Mouse (Mus musculus): ENCODE results near the gene Slamf7. TPM values are rescaled to one million over a fixed set of nuclear protein-coding genes. Genes with fewer than 3 reads are reported as not detected.

The Slamf7 gene
- 0.16 TPM in 1 of 2 replicates, not detected in the other for polyA plus RNA-seq (2014; fragmentation: Nextera tagmentation; extraction: Ambion mirVana)

DNA sequence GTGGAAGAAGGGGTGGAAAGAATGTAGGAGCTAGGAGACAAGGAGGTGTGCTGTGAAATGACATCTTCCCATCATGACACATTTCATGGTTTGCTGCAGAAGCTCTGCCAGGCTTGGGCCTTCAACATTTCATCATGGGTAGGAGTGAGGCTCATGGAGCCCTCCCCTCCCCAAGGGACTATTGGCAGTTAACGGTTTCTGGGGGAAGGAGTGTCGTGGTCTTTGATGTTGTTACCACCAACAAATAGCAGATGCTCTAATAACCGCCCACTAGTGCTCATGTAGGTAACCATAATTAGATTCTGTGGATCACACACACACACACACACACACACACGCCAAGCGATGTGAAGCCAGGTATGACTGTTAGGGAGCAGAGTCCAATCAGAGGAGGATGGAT is at the start of gene Slamf7:
TSS of gene Slamf7 (minus strand) at position 302 of the 400 bp plus-strand sequence.
- no peaks in the 10 kb centered on the region for H3K36me3 ChIP-seq (ENCODE audit: control insufficient read depth, insufficient read depth, low read length)
- no peak within 1 kb of the TSS for H3K9ac ChIP-seq (ENCODE audit: low read length)
- no peak for ATAC-seq (replicated peaks; ENCODE audit: low FRiP score, low TSS enrichment, low read depth)
- H3K4me1 ChIP-seq (replicated peaks; ENCODE audit: control insufficient read depth, insufficient read depth, low read length) = no peaks in the 10 kb centered on the region
- no peak for DNase-seq (ENCODE audit: low spot score)
- no peak within 1 kb of the TSS for H3K4me2 ChIP-seq (ENCODE audit: low read length)
- no peaks in the 10 kb centered on the region for H3K27me3 ChIP-seq (replicated peaks; ENCODE audit: control insufficient read depth, insufficient read depth, low read length)
- no peaks in the 10 kb centered on the region for H3K9me3 ChIP-seq (ENCODE audit: control insufficient read depth, low read length)
- no peak within 1 kb of the TSS for H3K4me3 ChIP-seq (ENCODE audit: low read depth, low read length)
- no peak within 1 kb of the TSS for H3K27ac ChIP-seq (ENCODE audit: low read depth)
- whole genome bisulfite sequencing = 95% methylated on average over 5 of the region's 5 CpGs

DNA sequence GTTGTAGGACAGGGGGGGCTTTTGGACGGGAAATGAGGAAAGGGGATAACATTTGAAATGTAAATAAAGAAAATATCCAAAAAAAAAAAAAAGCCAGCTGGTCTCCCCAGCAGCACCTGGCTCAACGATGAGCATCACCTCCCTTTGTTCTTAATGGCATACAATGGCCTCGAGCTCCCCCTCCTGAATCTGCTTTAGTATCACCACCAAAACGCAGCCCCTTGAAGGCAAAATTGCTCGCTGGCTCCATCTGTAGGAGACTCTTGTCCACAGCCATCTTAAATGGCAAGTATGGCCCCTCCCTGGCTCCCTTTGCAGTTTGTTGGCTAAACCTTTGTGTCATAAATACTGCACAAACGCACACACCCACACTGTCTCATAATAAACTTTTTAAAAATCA is 46.1 kb upstream of the Slamf7 start:
- ATAC-seq (replicated peaks; ENCODE audit: low FRiP score, low TSS enrichment, low read depth) = no peak
- DNase-seq (ENCODE audit: low spot score) = no peak
- WGBS = 13% methylated on average over 6 of the region's 6 CpGs

DNA sequence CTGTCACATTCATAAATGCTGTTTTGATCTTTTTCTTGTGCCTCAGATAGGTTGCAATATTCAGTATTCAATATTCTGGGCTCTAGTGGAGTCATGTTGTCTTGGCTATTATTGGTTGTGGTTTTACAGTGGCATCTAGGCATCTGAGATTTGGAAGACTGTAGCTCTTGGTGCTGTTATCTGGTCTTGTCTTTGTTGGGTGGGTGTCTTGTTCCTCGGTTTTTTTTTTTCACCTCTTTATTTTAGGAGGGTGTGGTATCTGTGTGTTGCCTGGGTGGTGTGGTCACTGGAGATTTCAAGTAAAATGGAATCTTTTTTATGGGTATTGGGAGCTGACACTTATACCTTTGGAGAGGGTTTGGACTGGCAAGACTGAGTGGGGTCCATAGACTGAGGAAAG is 41.1 kb upstream of the Slamf7 start:
- no peak overlapping the region for H3K27ac ChIP-seq (ENCODE audit: low read depth)
- H3K4me1 ChIP-seq (replicated peaks; ENCODE audit: control insufficient read depth, insufficient read depth, low read length) = no peaks in the 10 kb centered on the region
- H3K4me2 ChIP-seq (ENCODE audit: low read length) = no peak overlapping the region
- H3K4me3 ChIP-seq (ENCODE audit: low read depth, low read length) = no peak overlapping the region
- DNase-seq (ENCODE audit: low spot score) = no peak
- WGBS = 84% methylated on average over 1 of the region's 1 CpGs
- H3K27me3 ChIP-seq (replicated peaks; ENCODE audit: control insufficient read depth, insufficient read depth, low read length) = no peaks in the 10 kb centered on the region
- ATAC-seq (replicated peaks; ENCODE audit: low FRiP score, low TSS enrichment, low read depth) = no peak
- no peak overlapping the region for H3K9ac ChIP-seq (ENCODE audit: low read length)
- 0 out of 2 replicates have a peak, but pooled peaks cover 5% of the 10 kb centered on the region for H3K9me3 ChIP-seq (ENCODE audit: control insufficient read depth, low read length)
- no peaks in the 10 kb centered on the region for H3K36me3 ChIP-seq (ENCODE audit: control insufficient read depth, insufficient read depth, low read length)

More for the DNA sequence above, 46.1 kb upstream of the Slamf7 start:
- Histone ChIP-seq H3K27me3 (replicated peaks; ENCODE audit: control insufficient read depth, insufficient read depth, low read length) (no peaks in the 10 kb centered on the region), H3K4me2 (ENCODE audit: low read length) (no peak overlapping the region), H3K36me3 (ENCODE audit: control insufficient read depth, insufficient read depth, low read length) (no peaks in the 10 kb centered on the region), H3K4me1 (replicated peaks; ENCODE audit: control insufficient read depth, insufficient read depth, low read length) (no peaks in the 10 kb centered on the region), H3K27ac (ENCODE audit: low read depth) (no peak overlapping the region), H3K4me3 (ENCODE audit: low read depth, low read length) (no peak overlapping the region), H3K9me3 (ENCODE audit: control insufficient read depth, low read length) (no peaks in the 10 kb centered on the region), H3K9ac (ENCODE audit: low read length) (no peak overlapping the region)

DNA sequence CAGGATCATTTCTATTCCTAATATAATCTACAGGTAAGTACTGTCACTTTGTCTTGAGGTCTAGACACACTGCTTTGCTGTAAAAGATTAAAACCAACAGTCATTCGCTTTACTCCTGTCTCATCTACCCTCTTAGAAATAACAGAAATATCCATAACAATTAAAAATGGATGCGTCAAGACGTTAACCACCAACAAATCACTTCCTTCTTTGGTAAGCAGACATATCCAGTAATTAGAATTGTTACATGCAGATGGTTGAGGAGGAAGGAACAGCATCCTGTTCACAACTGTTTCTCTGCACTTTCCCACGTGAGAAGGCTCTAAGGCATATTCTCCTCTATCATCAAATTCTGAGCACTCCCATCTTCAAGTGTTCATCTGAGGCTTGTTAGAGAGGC is 34.5 kb upstream of the Slamf7 start:
- no peak overlapping the region for H3K27ac ChIP-seq (ENCODE audit: low read depth)
- no peaks in the 10 kb centered on the region for H3K27me3 ChIP-seq (replicated peaks; ENCODE audit: control insufficient read depth, insufficient read depth, low read length)
- no peak overlapping the region for H3K4me3 ChIP-seq (ENCODE audit: low read depth, low read length)
- no peaks in the 10 kb centered on the region for H3K36me3 ChIP-seq (ENCODE audit: control insufficient read depth, insufficient read depth, low read length)
- no peak overlapping the region for H3K9ac ChIP-seq (ENCODE audit: low read length)
- WGBS = 80% methylated on average over 4 of the region's 4 CpGs
- ATAC-seq (replicated peaks; ENCODE audit: low FRiP score, low TSS enrichment, low read depth) (no peak), DNase-seq (ENCODE audit: low spot score) (no peak)
- no peaks in the 10 kb centered on the region for H3K9me3 ChIP-seq (ENCODE audit: control insufficient read depth, low read length)
- H3K4me2 ChIP-seq (ENCODE audit: low read length) = no peak overlapping the region
- H3K4me1 ChIP-seq (replicated peaks; ENCODE audit: control insufficient read depth, insufficient read depth, low read length) = no peaks in the 10 kb centered on the region

DNA sequence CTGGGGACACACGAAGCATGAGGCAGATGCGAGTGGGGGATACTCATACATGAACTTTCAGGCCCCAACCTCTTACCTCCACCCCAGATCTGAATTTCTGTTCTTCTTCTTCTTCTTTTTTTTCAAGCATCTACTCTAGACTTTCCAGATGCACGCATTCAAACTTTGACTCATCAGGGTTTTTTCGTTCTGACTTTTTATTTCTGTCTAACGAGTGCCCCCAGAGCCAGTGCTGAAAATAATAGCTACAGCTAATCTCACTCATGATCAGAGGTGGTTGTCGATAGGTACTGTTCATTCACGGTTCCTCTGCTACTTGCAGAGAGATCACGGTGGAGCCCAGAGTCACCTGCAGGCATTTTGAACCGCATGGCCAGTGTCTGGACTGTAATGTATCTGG is 32.1 kb upstream of the Slamf7 start:
- H3K4me2 ChIP-seq (ENCODE audit: low read length) = no peak overlapping the region
- ATAC-seq (replicated peaks; ENCODE audit: low FRiP score, low TSS enrichment, low read depth) (no peak), DNase-seq (ENCODE audit: low spot score) (no peak)
- H3K36me3 ChIP-seq (ENCODE audit: control insufficient read depth, insufficient read depth, low read length) = no peaks in the 10 kb centered on the region
- WGBS = 91% methylated on average over 9 of the region's 9 CpGs
- H3K27ac ChIP-seq (ENCODE audit: low read depth) = no peak overlapping the region
- no peak overlapping the region for H3K4me3 ChIP-seq (ENCODE audit: low read depth, low read length)
- no peaks in the 10 kb centered on the region for H3K27me3 ChIP-seq (replicated peaks; ENCODE audit: control insufficient read depth, insufficient read depth, low read length)
- H3K9me3 ChIP-seq (ENCODE audit: control insufficient read depth, low read length) = no peaks in the 10 kb centered on the region
- no peak overlapping the region for H3K9ac ChIP-seq (ENCODE audit: low read length)
- H3K4me1 ChIP-seq (replicated peaks; ENCODE audit: control insufficient read depth, insufficient read depth, low read length) = no peaks in the 10 kb centered on the region

DNA sequence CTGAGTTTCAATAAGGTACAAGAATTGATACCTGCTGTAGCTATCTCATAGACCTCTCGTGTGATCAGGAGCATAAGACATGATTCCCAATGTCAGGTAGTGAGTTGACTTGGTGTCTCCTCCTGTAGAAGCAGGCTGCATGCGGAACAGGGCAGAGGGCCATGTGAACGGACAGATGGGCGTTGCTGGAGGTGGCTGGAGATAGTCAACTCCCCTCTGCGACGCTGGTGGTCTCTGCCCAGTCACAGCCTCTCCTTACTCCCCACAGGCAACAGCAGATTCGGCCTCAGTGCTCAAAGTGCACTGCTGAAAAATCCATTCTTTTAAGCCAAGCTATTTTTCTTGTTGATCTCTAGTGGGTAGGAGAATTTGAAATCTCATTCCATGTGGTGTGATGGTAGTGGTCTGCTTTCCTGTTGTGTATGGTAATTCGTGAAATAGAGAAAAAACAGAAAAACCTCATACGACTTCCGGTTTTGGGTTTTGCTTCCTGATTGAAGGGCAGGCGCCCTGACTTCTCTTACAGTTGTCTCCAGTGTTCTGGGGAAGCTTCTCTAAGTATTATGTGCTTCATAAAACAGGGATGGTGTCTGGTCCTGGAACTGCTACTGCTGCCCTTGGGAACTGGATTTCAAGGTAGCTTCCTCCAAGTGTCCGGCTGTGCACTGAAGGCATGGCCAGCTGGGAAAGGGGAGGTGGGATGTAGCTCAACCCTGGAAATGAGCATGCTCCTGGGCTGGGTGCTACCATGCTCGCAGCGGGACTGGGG is 28.9 kb upstream of the Slamf7 start, which contains the start of gene Cd48:
TSS of gene Cd48 (plus strand) at position 479 of the 769 bp plus-strand sequence.
- Histone ChIP-seq H3K4me3 (ENCODE audit: low read depth, low read length) (no peak within 1 kb of the TSS), H3K27ac (ENCODE audit: low read depth) (no peak within 1 kb of the TSS), H3K4me1 (replicated peaks; ENCODE audit: control insufficient read depth, insufficient read depth, low read length) (no peaks in the 10 kb centered on the region), H3K4me2 (ENCODE audit: low read length) (no peak within 1 kb of the TSS), H3K9ac (ENCODE audit: low read length) (no peak within 1 kb of the TSS), H3K36me3 (ENCODE audit: control insufficient read depth, insufficient read depth, low read length) (no peaks in the 10 kb centered on the region), H3K9me3 (ENCODE audit: control insufficient read depth, low read length) (no peaks in the 10 kb centered on the region), H3K27me3 (replicated peaks; ENCODE audit: control insufficient read depth, insufficient read depth, low read length) (no peaks in the 10 kb centered on the region)
- 87% methylated on average over 14 of the region's 14 CpGs for WGBS
- DNase-seq (ENCODE audit: low spot score) = no peak
- ATAC-seq (replicated peaks; ENCODE audit: low FRiP score, low TSS enrichment, low read depth) = no peak

DNA sequence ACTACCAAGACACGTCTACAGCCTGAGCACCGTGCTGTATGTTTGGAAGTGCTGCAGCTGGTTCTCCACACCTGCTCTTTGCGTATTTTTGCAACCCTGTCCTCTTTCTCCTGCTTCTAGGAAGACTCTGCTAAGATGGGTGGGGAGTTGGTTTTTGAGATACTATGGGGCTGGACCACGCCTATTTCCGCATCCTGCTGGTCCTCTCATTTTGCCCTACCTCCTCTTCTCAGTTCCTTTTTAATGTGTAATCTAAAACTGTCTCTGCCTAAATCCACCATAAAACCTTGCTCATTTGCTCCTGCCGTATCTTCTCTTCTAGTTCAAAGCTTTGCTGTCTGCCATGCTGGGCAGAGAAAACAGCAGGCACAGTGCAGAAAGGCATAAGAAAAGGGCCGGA is 28.2 kb upstream of the Slamf7 start:
- Histone ChIP-seq H3K9me3 (ENCODE audit: control insufficient read depth, low read length) (no peaks in the 10 kb centered on the region), H3K9ac (ENCODE audit: low read length) (no peak overlapping the region), H3K27ac (ENCODE audit: low read depth) (no peak overlapping the region), H3K36me3 (ENCODE audit: control insufficient read depth, insufficient read depth, low read length) (no peaks in the 10 kb centered on the region), H3K4me1 (replicated peaks; ENCODE audit: control insufficient read depth, insufficient read depth, low read length) (no peaks in the 10 kb centered on the region), H3K4me2 (ENCODE audit: low read length) (no peak overlapping the region), H3K27me3 (replicated peaks; ENCODE audit: control insufficient read depth, insufficient read depth, low read length) (no peaks in the 10 kb centered on the region), H3K4me3 (ENCODE audit: low read depth, low read length) (no peak overlapping the region)
- DNase-seq (ENCODE audit: low spot score) (no peak), ATAC-seq (replicated peaks; ENCODE audit: low FRiP score, low TSS enrichment, low read depth) (no peak)
- 79% methylated on average over 7 of the region's 7 CpGs for WGBS

DNA sequence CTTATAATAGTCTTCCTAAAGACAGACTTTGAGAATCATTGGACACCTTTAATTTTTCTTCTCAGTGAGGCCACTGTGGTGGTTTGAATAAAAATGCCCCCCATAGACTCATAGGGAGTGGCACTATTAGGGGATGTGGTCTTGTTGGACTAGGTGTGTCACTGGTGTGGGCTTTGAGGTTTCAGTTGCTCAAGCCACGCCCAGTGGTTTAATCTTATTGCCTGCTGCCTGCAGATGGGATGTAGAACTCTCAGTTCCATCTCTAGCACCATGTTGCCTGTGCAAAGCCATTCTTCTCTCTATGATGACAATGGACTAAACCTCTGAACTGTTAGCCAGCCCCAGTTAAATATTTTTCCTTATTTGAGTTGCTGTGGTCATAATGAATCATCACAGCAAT is 24.9 kb upstream of the Slamf7 start:
- H3K27ac ChIP-seq (ENCODE audit: low read depth) = no peak overlapping the region
- ATAC-seq (replicated peaks; ENCODE audit: low FRiP score, low TSS enrichment, low read depth) (no peak), DNase-seq (ENCODE audit: low spot score) (no peak)
- no peaks in the 10 kb centered on the region for H3K9me3 ChIP-seq (ENCODE audit: control insufficient read depth, low read length)
- no peak overlapping the region for H3K9ac ChIP-seq (ENCODE audit: low read length)
- no peaks in the 10 kb centered on the region for H3K4me1 ChIP-seq (replicated peaks; ENCODE audit: control insufficient read depth, insufficient read depth, low read length)
- H3K4me2 ChIP-seq (ENCODE audit: low read length) = no peak overlapping the region
- H3K4me3 ChIP-seq (ENCODE audit: low read depth, low read length) = no peak overlapping the region
- no peaks in the 10 kb centered on the region for H3K27me3 ChIP-seq (replicated peaks; ENCODE audit: control insufficient read depth, insufficient read depth, low read length)
- H3K36me3 ChIP-seq (ENCODE audit: control insufficient read depth, insufficient read depth, low read length) = no peaks in the 10 kb centered on the region
- WGBS = 35% methylated on average over 1 of the region's 1 CpGs

DNA sequence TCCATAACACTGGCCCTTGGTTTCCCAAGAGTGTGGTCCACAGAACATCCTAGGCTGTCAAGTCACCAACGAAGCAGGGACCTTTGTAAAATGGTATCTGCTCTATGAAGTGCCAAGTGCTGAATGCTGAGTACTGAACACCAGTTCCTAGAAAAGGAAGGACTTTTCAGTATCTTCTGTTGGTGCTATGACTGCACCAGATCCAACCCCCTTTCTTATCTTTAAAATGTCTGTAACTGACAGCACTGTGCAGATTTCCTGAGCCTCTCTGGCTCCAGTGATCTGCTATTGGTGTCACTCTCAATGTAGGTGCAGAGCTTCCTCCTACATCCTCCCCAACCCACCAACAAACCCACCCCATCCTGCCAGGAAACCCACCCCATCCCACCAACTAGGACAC is 21.6 kb upstream of the Slamf7 start:
- no peaks in the 10 kb centered on the region for H3K9me3 ChIP-seq (ENCODE audit: control insufficient read depth, low read length)
- H3K9ac ChIP-seq (ENCODE audit: low read length) = no peak overlapping the region
- no peak overlapping the region for H3K27ac ChIP-seq (ENCODE audit: low read depth)
- no peak overlapping the region for H3K4me2 ChIP-seq (ENCODE audit: low read length)
- ATAC-seq (replicated peaks; ENCODE audit: low FRiP score, low TSS enrichment, low read depth) = no peak
- H3K36me3 ChIP-seq (ENCODE audit: control insufficient read depth, insufficient read depth, low read length) = no peaks in the 10 kb centered on the region
- no peak overlapping the region for H3K4me3 ChIP-seq (ENCODE audit: low read depth, low read length)
- H3K27me3 ChIP-seq (replicated peaks; ENCODE audit: control insufficient read depth, insufficient read depth, low read length) = no peaks in the 10 kb centered on the region
- WGBS = 84% methylated on average over 1 of the region's 1 CpGs
- no peak for DNase-seq (ENCODE audit: low spot score)
- no peaks in the 10 kb centered on the region for H3K4me1 ChIP-seq (replicated peaks; ENCODE audit: control insufficient read depth, insufficient read depth, low read length)
